Mouse (Mus musculus): ENCODE data around the gene Ddah1. TPM values are rescaled to one million over a fixed set of nuclear protein-coding genes. Genes with fewer than 3 reads are reported as not detected.

Gene Ddah1
- polyA plus RNA-seq, 1 experiment from 2014 or later: 28.0 TPM

DNA sequence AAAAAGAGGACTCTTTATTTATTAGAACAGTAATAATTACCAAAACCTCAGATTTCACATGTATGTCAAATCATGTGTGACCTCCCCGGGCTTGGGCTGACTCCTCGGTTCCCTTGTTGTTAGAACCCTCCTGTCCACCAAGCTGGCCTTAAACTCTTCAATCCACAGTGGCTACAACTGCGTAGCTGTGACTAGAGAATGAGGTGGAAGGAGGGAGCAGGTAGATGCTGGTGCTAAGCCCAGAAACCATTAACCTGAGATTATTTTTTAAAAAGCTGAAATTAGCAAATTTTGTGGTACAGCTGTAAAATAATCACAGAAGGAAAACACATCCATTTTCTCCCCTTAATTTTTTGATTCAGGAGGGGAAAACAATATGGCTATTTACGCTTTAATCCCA is 10.0 kb downstream of the Ddah1 start:
- H3K27ac ChIP-seq (replicated peaks; ENCODE audit: low read depth, low read length): no peak overlapping the region
- no peak overlapping the region for H3K9ac ChIP-seq (replicated peaks; ENCODE audit: low read length)
- H3K9me3 ChIP-seq (replicated peaks; ENCODE audit: control insufficient read depth, low read length): no peaks in the 10 kb centered on the region
- no peak overlapping the region for H3K4me2 ChIP-seq (ENCODE audit: low read depth, low read length)
- H3K36me3 ChIP-seq (replicated peaks; ENCODE audit: control insufficient read depth, insufficient read depth, low read depth, low read length): no peaks in the 10 kb centered on the region
- H3K27me3 ChIP-seq (ENCODE audit: control insufficient read depth, insufficient read depth, low read length): no peaks in the 10 kb centered on the region
- H3K4me1 ChIP-seq (ENCODE audit: control insufficient read depth, insufficient read depth, low read length): no peaks in the 10 kb centered on the region
- ATAC-seq (replicated peaks; ENCODE audit: insufficient number of reproducible peaks, low FRiP score, low TSS enrichment, low read depth) (no peak), DNase-seq (ENCODE audit: low spot score) (no peak)
- H3K4me3 ChIP-seq (ENCODE audit: low read depth, low read length): no peak overlapping the region
- WGBS: 92% methylated on average over 4 of the region's 4 CpGs

DNA sequence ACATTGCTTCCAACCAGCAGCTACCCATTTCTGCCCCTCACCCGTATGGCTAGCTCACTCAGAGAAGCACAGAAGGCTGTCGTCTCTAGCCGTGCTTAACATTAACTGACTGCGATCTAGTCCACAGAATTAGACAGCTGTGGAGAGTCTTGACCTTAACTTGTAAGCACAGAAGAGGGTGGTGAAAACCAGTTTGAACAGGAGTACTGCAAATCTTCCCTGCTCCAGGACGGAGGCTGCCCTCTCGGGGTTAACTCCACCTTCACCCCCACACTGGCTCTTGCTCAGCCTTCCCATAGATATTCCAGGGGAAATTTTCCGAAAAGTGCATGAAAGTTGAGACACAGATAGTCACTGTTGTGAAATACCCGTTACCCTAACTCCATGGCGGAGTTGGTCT is 14.9 kb downstream of the Ddah1 start:
- DNase-seq (ENCODE audit: low spot score): no peak
- ATAC-seq (replicated peaks; ENCODE audit: insufficient number of reproducible peaks, low FRiP score, low TSS enrichment, low read depth): no peak
- no peaks in the 10 kb centered on the region for H3K4me1 ChIP-seq (ENCODE audit: control insufficient read depth, insufficient read depth, low read length)
- no peak overlapping the region for H3K9ac ChIP-seq (replicated peaks; ENCODE audit: low read length)
- no peak overlapping the region for H3K27ac ChIP-seq (replicated peaks; ENCODE audit: low read depth, low read length)
- no peaks in the 10 kb centered on the region for H3K27me3 ChIP-seq (ENCODE audit: control insufficient read depth, insufficient read depth, low read length)
- no peak overlapping the region for H3K4me2 ChIP-seq (ENCODE audit: low read depth, low read length)
- H3K36me3 ChIP-seq (replicated peaks; ENCODE audit: control insufficient read depth, insufficient read depth, low read depth, low read length): no peaks in the 10 kb centered on the region
- H3K4me3 ChIP-seq (ENCODE audit: low read depth, low read length): no peak overlapping the region
- 94% methylated on average over 9 of the region's 9 CpGs for WGBS
- no peaks in the 10 kb centered on the region for H3K9me3 ChIP-seq (replicated peaks; ENCODE audit: control insufficient read depth, low read length)

DNA sequence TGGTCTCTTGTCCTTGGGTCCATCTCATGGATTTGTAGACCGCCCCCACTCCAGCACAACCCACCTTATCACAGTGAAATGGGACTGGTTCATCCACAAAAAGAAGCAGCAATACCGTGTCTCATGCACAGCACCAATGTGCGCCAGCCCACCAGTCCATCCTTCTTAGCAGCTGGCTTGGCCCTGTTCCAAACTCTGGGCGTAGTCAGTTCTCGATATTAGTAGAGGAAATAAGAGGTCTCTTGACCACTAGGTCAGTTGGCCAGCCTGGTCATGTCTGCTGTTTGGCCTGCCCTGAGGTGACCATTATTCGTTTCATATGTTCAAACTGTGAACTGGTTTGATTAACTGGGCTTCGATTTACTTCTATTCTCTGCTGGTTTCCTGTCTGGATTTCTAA is 15.9 kb downstream of the Ddah1 start:
- Histone ChIP-seq H3K27me3 (ENCODE audit: control insufficient read depth, insufficient read depth, low read length) (no peaks in the 10 kb centered on the region), H3K36me3 (replicated peaks; ENCODE audit: control insufficient read depth, insufficient read depth, low read depth, low read length) (no peaks in the 10 kb centered on the region), H3K4me3 (ENCODE audit: low read depth, low read length) (no peak overlapping the region), H3K9me3 (replicated peaks; ENCODE audit: control insufficient read depth, low read length) (no peaks in the 10 kb centered on the region), H3K4me2 (ENCODE audit: low read depth, low read length) (no peak overlapping the region), H3K9ac (replicated peaks; ENCODE audit: low read length) (no peak overlapping the region), H3K4me1 (ENCODE audit: control insufficient read depth, insufficient read depth, low read length) (no peaks in the 10 kb centered on the region), H3K27ac (replicated peaks; ENCODE audit: low read depth, low read length) (no peak overlapping the region)
- 89% methylated on average over 7 of the region's 7 CpGs for WGBS
- ATAC-seq (replicated peaks; ENCODE audit: insufficient number of reproducible peaks, low FRiP score, low TSS enrichment, low read depth) (no peak), DNase-seq (ENCODE audit: low spot score) (no peak)

DNA sequence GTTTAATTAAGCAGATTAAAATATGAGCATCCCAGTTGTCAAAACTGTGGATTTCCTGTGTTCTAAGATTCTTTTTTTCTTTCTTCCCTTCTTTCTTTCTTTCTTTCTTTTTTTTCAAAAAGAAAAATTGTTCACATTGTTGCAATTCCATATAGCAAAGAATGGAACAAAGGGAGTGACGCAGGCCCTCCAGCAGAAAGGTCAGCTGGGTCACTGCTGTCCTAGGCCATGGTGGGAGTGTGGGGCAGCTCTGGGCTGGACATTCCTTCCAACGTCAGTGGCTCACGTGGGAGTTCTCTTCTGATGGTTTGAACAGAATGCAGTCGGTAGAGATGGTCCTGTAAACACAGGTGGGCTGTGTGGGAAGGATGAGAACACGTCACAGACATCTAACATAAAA is 16.8 kb downstream of the Ddah1 start:
- H3K9me3 ChIP-seq (replicated peaks; ENCODE audit: control insufficient read depth, low read length): no peaks in the 10 kb centered on the region
- H3K4me1 ChIP-seq (ENCODE audit: control insufficient read depth, insufficient read depth, low read length): no peaks in the 10 kb centered on the region
- ATAC-seq (replicated peaks; ENCODE audit: insufficient number of reproducible peaks, low FRiP score, low TSS enrichment, low read depth) (no peak), DNase-seq (ENCODE audit: low spot score) (no peak)
- H3K27me3 ChIP-seq (ENCODE audit: control insufficient read depth, insufficient read depth, low read length): no peaks in the 10 kb centered on the region
- H3K4me3 ChIP-seq (ENCODE audit: low read depth, low read length): no peak overlapping the region
- no peak overlapping the region for H3K9ac ChIP-seq (replicated peaks; ENCODE audit: low read length)
- 34% methylated on average over 5 of the region's 5 CpGs for WGBS
- H3K27ac ChIP-seq (replicated peaks; ENCODE audit: low read depth, low read length): no peak overlapping the region
- H3K36me3 ChIP-seq (replicated peaks; ENCODE audit: control insufficient read depth, insufficient read depth, low read depth, low read length): no peaks in the 10 kb centered on the region
- H3K4me2 ChIP-seq (ENCODE audit: low read depth, low read length): no peak overlapping the region

DNA sequence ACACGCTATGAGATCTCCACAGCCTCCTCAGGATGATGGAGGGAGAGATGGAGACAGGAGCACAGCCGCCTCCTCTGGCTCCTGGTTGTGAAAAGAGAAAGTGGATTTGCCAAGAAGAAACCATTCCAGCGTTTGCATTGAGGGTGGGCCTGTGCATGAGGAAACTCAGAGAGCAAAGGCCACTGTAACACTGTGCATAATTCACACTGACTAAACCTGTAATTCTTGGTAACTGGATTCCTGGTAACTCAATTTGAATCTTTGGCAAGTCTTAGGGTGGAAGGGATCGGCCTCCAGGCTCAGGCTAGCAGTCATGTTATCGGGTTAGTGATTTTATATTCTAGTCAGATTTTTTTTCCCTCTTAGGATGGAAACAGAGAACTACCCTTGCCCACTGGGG is 17.4 kb downstream of the Ddah1 start:
- Histone ChIP-seq H3K4me1 (ENCODE audit: control insufficient read depth, insufficient read depth, low read length) (no peaks in the 10 kb centered on the region), H3K4me2 (ENCODE audit: low read depth, low read length) (no peak overlapping the region), H3K4me3 (ENCODE audit: low read depth, low read length) (no peak overlapping the region), H3K9ac (replicated peaks; ENCODE audit: low read length) (no peak overlapping the region), H3K9me3 (replicated peaks; ENCODE audit: control insufficient read depth, low read length) (no peaks in the 10 kb centered on the region), H3K27ac (replicated peaks; ENCODE audit: low read depth, low read length) (no peak overlapping the region), H3K27me3 (ENCODE audit: control insufficient read depth, insufficient read depth, low read length) (no peaks in the 10 kb centered on the region), H3K36me3 (replicated peaks; ENCODE audit: control insufficient read depth, insufficient read depth, low read depth, low read length) (no peaks in the 10 kb centered on the region)
- DNase-seq (ENCODE audit: low spot score) (no peak), ATAC-seq (replicated peaks; ENCODE audit: insufficient number of reproducible peaks, low FRiP score, low TSS enrichment, low read depth) (no peak)
- 84% methylated on average over 5 of the region's 5 CpGs for WGBS

DNA sequence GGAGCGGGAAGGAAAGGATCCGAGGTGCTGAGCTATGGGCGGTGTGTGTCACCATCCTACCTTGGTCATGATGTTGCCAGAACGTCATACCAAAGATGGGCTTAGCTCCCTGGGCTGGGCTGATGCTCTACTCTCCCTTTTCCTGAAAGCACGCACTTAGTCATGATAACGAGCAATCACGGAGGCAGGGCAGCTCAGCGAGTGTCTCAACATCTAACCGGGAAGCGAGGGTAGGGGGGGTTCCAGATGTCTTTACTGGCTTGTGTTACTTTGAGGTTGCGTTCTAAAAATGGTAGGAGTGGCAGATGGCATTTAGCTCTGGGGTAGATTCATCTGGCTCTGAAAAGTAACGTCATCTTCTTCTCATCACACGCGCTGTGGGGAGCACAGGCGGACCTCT is 18.5 kb downstream of the Ddah1 start:
- no peaks in the 10 kb centered on the region for H3K9me3 ChIP-seq (replicated peaks; ENCODE audit: control insufficient read depth, low read length)
- no peak overlapping the region for H3K4me3 ChIP-seq (ENCODE audit: low read depth, low read length)
- H3K9ac ChIP-seq (replicated peaks; ENCODE audit: low read length): no peak overlapping the region
- H3K27me3 ChIP-seq (ENCODE audit: control insufficient read depth, insufficient read depth, low read length): no peaks in the 10 kb centered on the region
- H3K4me2 ChIP-seq (ENCODE audit: low read depth, low read length): no peak overlapping the region
- no peak overlapping the region for H3K27ac ChIP-seq (replicated peaks; ENCODE audit: low read depth, low read length)
- ATAC-seq (replicated peaks; ENCODE audit: insufficient number of reproducible peaks, low FRiP score, low TSS enrichment, low read depth) (no peak), DNase-seq (ENCODE audit: low spot score) (no peak)
- 81% methylated on average over 15 of the region's 15 CpGs for WGBS
- H3K4me1 ChIP-seq (ENCODE audit: control insufficient read depth, insufficient read depth, low read length): no peaks in the 10 kb centered on the region
- H3K36me3 ChIP-seq (replicated peaks; ENCODE audit: control insufficient read depth, insufficient read depth, low read depth, low read length): no peaks in the 10 kb centered on the region

DNA sequence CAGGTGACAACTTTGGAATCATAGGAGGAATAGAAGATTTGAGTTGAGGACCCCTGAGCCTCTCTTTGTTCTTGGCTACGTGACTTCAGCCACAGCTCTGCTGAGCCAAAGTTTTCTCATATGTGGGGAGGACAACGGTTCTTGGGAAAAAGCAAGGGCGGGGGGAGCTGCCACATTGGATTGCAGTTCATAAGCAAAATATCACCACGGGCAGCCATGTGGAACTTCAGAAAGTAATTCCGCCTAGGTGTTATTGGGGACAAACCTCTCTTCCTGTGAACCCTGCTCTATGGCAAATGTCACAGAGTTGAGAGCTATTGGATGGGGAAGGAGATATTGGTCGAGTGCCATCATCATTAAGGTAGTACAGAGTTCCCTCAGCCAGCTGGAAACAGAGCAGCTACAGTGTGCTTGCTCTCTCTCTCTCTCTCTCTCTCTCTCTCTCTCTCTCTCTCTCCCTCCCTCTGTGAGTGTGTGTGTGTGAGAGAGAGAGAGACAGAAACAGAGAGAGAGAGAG is 20.0 kb downstream of the Ddah1 start:
- DNase-seq (ENCODE audit: low spot score) (no peak), ATAC-seq (replicated peaks; ENCODE audit: insufficient number of reproducible peaks, low FRiP score, low TSS enrichment, low read depth) (no peak)
- H3K36me3 ChIP-seq (replicated peaks; ENCODE audit: control insufficient read depth, insufficient read depth, low read depth, low read length): no peaks in the 10 kb centered on the region
- WGBS: 80% methylated on average over 6 of the region's 6 CpGs
- no peak overlapping the region for H3K4me3 ChIP-seq (ENCODE audit: low read depth, low read length)
- no peak overlapping the region for H3K9ac ChIP-seq (replicated peaks; ENCODE audit: low read length)
- no peaks in the 10 kb centered on the region for H3K9me3 ChIP-seq (replicated peaks; ENCODE audit: control insufficient read depth, low read length)
- no peaks in the 10 kb centered on the region for H3K4me1 ChIP-seq (ENCODE audit: control insufficient read depth, insufficient read depth, low read length)
- H3K27ac ChIP-seq (replicated peaks; ENCODE audit: low read depth, low read length): no peak overlapping the region
- no peaks in the 10 kb centered on the region for H3K27me3 ChIP-seq (ENCODE audit: control insufficient read depth, insufficient read depth, low read length)
- H3K4me2 ChIP-seq (ENCODE audit: low read depth, low read length): no peak overlapping the region

DNA sequence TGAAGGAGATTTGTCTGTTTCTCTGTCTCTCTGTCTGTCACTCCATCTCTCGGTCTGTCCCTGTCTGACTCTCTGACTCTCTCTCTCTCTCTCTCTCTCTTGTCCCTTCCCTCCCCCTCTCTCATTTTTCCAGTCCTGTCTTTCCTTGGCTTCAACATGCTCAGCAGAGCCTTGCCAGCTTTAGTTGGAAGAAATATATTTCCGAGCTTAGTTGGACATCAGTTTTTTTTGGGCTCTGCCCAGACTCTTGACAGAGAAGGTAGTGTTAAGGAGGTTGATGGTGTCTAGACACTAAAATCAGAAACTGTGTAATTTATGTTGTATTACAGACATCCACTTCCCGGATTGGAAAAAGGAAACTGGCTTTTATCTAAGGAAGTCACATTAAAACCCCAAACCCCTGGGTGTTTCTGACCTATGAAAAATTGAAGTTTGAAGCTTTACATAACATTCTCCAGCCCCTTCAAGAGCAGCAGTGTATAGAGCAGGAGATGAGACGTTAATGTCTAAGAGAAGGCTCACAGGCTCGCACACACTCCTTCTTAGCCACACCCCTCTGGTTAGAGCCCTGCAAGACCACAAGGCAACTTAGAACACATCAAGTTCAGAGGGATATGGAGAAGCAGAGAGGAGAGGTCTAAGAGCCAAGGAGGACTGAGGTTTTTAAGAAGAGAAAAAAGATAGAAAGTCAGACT is 21.0 kb downstream of the Ddah1 start:
- H3K4me1 ChIP-seq (ENCODE audit: control insufficient read depth, insufficient read depth, low read length): no peaks in the 10 kb centered on the region
- no peaks in the 10 kb centered on the region for H3K27me3 ChIP-seq (ENCODE audit: control insufficient read depth, insufficient read depth, low read length)
- 53% methylated on average over 5 of the region's 5 CpGs for WGBS
- H3K4me2 ChIP-seq (ENCODE audit: low read depth, low read length): no peak overlapping the region
- H3K9me3 ChIP-seq (replicated peaks; ENCODE audit: control insufficient read depth, low read length): no peaks in the 10 kb centered on the region
- no peak overlapping the region for H3K4me3 ChIP-seq (ENCODE audit: low read depth, low read length)
- no peak overlapping the region for H3K27ac ChIP-seq (replicated peaks; ENCODE audit: low read depth, low read length)
- DNase-seq (ENCODE audit: low spot score) (no peak), ATAC-seq (replicated peaks; ENCODE audit: insufficient number of reproducible peaks, low FRiP score, low TSS enrichment, low read depth) (no peak)
- no peak overlapping the region for H3K9ac ChIP-seq (replicated peaks; ENCODE audit: low read length)
- no peaks in the 10 kb centered on the region for H3K36me3 ChIP-seq (replicated peaks; ENCODE audit: control insufficient read depth, insufficient read depth, low read depth, low read length)
